Mouse (Mus musculus): ENCODE results near the gene Fgfr1op.
A peak's percentile ranks its signal among the peaks of the same experiment; 100 is the strongest.
"Not testable (repeated sequence)": the region's sequence is repeated elsewhere in the genome, so short reads cannot be mapped to it uniquely, and the experiment has no call there.

Gene Fgfr1op

DNA sequence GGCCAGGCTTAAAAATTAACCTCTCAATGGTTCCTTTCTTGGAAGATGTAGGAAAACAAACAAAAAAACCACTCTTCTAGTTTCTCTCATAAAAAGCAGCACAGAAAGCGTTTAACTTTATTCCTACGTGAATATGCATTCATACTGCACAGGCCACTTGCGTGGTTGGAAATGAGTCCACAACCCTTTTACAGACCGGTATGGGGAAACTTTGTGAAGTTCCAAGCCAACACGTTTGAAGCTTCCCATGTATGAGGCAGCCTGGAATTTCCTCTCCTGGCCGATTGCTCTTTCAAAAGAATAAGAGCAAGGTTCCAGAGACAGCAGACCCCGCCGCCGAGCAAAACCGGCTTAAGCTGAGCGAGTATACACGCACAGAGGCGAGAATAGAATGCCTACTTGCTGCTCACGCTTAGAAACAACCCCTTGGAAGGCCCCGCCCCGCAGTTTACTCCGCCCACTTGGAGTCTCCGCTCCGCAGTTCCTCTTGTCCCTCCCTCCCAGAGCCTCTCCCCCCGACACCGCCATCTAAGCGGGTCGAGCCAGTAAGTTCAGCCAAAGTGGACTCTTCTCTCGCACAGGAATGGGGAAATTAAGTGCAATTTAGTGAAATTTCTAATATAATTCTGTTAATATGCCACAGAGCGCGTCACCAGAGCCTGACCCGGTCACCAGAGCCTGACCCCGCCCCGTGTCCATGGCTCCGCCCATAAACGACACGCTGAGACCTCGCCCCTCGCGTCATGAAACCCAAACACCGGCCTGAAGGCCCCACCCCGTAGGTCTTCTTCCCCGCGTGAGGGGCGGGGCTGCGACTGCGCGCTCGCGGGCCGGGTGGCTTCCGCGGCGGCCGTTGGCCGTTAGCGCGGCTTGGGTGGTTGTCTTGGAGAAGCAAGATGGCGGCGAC lies at the start of gene Fgfr1op:
Gene Fgfr1op, plus strand, starts transcription at position 801 of the 907 bp plus-strand sequence.
- DNase-seq = peak; percentile 20 to 87

DNA sequence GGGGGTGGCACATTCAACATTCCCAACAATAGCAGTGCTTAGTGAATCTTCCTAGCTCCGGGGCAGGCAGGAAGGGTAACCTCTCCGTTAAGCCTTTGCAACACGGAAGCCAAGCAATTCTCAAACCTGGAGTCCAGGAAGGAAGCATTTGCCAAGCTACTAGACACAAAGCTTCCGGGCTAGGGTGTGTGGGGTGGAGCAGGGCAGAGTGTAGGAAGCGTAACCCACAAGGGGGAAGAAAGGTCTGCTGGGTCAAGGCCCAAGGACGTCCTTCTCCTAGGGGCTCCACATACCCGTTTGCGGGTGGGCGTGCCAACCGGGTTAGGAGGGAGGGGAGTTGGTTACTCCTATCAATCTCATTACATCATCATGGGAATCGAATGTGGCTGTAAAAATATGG lies 48.9 kb upstream of the Fgfr1op start:
- DNase-seq = not testable (repeated sequence)

DNA sequence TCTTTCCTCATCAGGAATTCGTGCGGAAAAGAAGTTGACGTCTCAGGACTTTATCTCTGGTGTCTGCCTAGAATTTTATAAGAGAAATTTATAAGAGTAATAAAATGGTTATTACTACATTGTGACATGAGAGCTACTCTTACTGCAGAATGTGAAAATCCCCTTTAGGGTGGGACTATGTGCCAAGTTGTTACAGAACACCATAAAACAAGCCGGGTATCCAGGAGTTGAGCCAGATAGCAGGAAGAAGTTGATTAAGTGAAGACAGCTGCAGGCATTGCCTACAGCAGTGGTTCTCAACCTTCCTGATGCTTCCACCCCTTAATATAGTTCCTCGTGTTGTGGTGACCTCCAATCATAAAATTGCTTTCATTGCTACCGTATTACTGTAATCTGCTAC lies 48.4 kb upstream of the Fgfr1op start:
- not testable (repeated sequence) for DNase-seq

DNA sequence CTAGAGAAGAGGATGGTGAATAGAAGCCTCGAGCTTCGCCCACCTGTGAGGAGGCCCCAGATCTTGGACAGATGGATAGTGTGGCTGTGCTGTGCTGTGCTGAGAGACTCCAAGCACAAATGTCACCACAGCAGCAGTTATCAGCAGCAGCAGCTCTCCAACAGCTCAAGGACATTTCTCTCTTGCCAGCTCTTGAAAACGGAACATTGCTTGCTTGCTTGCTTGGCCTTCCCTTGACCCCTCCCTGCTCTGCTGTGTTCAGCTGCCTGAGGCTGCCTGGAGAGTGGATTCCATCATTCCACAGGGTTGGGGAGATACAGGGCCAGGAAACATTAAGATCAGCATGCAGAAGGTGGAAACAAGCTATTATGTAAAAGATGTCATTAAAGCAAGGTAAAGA lies 42.3 kb upstream of the Fgfr1op start:
- DNase-seq = not testable (repeated sequence)

DNA sequence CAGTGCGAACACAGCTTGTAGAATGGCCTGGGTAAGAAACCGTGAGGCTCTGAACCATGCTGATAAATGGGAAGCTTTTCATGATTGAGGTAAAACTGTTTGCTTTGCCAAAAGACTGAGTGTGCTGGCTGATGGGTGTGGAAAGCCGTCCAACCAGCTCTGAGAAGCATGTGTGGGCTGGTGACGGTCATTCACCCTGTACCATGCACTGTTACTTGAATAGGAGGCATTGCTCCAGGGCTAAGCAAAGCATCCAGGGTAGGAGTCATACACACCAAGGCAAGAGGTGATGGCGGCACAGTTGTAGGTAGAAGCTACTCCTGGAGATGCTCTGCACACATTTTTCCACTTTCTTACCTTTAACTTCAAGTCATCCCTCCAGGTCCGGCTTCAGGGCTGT lies 40.7 kb upstream of the Fgfr1op start:
- not testable (repeated sequence) for DNase-seq

DNA sequence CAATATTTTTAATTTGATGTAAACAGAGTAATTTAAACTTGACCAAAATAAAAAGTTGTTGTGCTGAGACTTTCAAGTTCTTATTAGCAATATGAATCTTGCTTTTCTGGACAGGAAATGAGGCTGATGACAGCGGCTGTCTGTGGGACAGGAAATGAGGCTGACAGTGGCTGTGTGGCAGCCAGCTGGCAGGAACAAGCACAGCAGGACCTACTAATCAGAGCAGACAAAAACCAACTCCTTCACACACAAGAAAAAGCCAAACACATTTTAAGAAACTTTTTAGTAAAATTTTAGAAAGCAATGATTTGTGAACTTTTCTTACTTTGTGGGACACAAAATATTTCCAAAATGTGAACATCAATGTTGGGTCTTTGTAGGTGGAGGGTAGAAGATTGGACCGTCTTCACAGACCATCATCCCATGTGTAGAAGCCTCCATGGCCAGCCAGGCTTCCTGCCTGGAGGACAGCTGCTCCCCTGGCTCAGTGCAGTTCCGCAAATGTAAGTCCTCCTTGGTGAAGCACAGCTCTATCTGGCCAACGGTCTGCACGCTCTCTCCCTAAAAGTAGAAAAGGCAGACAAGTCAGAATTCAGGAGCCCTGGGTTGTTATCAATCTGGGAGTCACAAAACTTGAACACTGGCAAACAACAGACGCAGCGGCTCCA lies 36.8 kb upstream of the Fgfr1op start:
- not testable (repeated sequence) for DNase-seq

DNA sequence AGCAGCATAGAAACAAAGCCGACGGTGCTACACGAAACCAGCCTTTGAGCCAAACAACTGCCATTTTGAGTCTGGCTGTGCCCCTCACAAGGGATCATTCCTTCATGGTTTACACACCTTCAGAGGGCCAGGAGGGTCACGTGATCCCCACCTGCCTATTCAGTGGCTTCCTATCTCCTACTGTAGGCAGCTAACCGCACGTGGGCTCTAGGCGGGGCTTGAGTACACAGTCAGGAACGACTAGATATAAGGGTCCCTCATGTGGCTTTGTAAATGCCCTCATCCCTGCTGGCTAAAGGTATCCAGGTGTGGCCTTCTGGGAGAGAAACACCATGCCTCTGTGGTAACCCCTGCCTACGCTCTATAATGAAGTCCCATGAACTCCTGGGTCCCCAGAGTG lies 35.7 kb upstream of the Fgfr1op start:
- not testable (repeated sequence) for DNase-seq

DNA sequence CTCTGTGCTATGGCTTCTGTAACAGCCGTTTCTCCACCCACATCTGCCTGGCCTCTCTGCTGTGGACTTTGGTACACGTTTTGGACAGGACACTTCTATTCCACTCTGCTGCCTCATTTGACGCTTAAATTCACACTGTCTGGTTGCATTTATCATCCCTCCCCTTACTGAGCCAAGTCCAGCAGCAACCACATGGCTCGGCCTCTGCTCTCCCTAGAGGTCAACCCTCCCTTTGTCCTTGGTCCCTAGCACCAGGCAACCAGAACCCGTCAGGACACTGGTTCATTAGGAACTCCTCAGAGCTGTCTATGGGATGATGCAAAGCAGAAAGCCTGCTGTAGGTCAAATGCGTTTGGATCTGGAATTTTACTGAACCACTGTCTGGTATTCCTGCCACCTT lies 34.5 kb upstream of the Fgfr1op start:
- not testable (repeated sequence) for DNase-seq

DNA sequence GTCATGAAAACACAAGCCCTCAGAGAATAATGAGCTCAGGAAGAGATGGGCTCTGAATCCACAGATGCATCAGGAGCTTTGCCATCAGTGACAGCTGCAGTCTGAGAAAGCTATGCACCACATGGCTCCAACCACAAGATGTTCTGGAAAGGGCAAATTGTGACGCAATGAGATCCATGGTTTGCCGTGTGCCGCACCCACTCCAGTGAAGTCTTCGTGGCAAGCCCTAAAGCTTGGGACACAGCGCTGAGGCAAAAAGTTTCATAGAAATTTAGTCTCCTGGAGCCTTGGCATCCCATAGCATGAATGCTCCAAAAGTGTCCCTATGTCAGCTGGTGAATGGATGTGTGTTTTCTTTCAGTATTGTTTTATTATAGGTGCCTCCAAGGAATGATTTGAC lies 27.2 kb upstream of the Fgfr1op start:
- DNase-seq = not testable (repeated sequence)

DNA sequence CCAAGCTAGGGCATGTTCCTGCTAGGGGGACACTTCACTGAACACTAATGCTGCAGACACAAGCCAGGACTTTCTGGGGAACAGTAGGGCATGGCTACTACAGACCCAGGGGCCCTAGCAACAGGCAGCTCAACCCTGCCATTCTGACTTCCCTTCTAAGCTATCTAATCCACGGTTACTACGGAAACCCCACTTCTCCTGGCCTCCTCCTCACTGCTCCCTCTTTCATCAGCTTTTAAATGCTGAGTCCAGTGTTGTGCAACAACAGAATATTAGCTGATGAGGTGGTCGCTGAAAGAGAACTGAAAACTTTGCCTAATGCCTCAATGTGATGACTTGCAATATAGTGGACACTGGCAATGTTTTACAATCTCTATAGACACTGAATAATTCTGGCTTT lies 25.1 kb upstream of the Fgfr1op start:
- DNase-seq = not testable (repeated sequence)

DNA sequence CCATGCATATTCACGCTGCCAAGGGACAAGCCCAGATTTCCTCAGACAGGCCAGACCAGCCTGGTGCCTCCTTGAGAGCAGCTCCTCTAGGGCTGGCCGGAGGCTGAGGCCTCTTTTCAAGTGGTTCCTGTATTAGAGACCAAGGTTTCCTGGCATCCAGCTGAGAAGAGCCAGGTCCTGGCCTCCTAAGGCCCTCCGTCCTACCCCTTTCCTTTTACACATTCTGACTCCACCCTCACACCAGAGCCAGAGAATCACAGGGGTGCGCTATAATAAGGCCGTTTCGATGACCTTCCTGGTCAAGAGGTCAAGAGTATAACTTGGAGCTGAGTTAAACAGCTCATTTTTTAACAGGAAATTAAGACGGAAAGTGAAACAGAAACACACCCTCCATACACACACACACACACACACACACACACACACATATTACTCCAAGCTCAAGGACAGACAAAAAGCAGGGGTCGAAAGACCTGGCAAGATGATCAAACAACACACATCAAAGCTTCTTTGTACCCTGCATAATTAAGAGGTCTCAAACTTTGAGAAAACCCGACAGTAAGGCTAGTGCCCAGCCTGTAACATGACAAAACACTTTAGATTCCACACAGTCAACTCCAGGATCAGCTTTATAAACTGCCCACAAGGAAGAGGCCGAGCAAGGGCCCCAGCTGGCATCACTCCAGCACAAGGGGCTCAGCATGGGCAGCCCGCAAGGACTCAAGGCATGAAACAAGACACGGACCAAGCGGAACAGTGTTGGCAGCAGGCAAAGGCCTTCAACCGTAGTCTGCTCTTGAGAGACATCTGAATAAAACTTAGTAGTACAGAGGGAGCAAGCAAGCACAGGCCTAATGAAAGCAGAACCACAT lies 21.3 kb upstream of the Fgfr1op start:
- not testable (repeated sequence) for DNase-seq

DNA sequence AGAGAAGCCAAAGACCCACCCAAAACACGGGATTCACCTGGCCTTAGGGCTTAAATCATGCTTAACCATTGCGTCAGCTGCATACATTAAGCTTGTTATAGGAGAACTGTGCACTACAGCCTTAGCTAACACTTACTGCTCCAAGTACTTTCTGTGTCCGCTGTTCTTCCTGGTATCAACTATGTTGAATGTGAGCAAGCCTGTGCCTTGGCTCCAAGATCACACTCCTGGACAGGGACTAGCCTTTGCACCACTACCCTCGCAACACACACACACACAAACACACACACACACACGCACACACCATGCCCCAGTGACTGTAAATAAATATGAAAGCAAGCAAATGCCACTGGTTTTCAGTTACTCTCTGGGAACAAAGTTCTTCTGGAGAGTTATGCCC lies 18.4 kb upstream of the Fgfr1op start:
- not testable (repeated sequence) for DNase-seq

DNA sequence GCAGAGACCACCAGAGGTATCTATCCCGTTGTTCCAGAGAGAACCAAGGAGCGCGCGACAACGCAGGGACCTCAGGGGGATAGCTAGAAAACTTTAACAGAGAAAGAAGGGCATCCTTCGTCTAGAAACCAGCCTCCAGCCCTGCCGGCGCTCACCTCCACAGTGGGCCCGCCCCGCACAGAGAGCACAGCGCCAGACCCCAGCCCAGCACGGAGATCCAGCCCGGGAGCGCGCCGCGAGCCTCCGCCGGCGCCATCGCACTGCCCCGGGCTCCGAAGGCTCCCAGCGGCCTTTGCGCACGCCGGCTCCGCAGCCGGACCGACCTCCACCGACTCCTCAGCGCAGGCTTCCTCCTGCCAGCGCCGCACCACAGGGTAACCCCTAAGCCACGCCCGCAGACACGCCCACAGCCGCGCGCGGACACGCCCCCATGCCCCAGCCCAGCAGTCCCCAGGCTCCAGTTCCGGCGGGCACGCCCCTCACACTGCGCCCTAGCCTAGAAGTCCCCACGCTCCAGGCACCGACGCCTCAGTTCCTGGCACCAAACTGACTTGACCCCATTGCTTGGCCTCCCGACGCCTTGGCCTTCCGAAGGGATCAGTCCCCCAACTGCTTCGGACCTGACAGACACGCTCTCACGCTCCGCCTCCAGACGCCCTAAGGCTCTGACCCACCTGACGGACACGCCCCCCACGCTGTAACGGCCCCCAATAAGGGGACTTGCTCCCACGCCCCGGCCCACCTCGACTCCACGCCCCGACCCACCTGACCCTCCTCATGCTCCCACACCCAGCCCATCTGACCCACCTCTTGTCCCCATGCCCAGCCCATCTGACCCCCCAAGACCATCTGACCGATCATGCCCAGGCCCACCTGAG lies 17.6 kb upstream of the Fgfr1op start, which contains the start of the genes Gm49673 and Rnaset2a:
Gene Gm49673, minus strand, starts transcription at position 350 of the 878 bp plus-strand sequence.
Gene Rnaset2a, minus strand, starts transcription at position 659 of the 878 bp plus-strand sequence.
- peak; percentile 31 to 43 for DNase-seq

DNA sequence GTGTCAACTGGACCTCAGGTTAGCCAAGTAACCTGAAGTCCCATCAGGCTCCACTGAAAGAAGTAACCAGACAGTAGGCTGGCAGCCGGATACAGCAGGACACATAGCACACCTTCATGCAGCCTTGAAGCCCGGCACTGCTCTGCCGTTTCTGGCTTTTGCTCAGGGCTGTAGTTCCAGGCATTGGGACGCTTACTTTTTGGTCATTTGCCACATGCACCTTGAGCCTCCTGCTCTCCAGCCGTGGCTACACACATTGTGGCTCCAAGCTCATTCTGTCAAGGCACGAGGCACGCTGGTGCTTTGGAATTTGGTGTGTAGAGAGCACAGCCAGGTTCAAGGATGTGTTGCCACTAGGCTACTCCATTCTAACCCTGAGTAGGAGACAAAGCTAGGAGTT lies 10.3 kb upstream of the Fgfr1op start:
- not testable (repeated sequence) for DNase-seq

DNA sequence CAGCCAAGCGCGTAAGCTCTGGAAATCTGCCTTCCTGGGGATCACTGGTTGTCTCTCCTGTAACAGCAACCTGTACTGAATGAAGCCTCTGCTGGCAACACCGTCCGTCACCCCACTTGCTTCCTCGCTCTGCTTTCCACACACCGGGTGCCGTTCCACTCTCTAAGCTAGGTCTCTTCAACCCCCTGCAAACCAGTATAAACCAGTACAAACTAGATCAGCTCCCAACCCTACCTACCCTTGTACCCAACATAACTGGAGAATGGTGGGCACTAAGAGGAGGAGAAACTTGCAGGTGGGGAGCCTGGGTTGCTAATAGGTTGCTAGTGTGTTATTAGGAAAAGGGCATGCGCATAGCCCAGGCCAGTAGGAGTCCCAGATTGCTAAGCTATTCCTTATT lies 9.3 kb upstream of the Fgfr1op start:
- DNase-seq = not testable (repeated sequence)

DNA sequence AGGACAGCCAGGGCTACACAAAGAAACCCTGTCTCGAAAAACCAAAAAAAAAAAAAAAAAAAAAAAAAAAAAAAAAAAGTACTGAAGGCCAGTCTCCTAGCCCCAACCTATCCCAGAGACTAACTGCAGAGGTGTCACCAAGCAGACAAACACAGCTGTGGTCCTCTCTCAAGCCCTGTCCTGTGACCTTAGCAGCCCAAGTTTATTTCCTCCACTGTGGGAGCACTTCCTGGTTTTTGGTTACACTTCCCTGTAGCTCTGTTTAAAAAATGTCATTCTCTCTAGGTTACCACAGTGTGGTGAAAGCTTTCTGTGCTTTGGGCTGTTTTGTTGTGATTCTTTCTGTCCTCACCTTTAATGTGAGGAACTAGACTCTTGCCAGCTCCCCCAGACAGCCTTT lies 6.7 kb upstream of the Fgfr1op start:
- not testable (repeated sequence) for DNase-seq

DNA sequence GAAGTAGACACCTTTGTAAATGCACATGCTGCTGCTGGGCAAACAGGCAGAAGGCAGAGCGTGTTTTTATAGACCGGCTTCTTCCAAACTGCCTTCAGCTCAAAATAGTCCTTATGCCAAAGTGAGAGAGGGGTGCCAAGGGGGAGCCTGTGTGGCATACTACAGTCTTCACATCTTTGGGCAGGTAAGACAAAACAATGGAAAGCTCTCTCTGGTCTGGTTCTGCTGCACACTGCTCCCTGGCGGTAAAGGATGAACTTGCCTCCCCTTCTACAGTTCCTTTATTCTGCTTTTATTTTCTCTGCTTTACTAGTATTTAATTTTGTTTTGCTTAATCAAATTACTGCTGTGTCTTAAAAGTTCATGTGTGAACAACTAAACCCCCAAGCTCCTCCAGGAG lies 4.3 kb upstream of the Fgfr1op start:
- peak; percentile 41 to 70 for DNase-seq

DNA sequence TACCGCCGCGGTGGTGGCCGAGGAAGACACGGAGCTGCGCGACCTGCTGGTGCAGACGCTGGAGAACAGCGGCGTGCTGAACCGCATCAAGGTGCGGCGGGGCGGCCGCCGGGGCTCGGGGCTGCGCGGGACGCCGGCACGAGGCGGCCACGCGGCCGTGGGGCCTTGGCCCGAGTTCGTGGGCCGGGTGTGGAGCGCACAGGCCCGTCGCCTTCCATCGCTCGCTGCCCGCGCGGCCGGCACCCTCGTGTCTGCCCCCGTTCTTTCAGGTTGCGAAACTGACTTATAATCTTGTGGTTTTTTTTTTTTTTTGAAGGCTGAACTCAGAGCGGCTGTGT lies 276 bp downstream of the Fgfr1op start:
- peak; percentile 55 to 74 for DNase-seq

DNA sequence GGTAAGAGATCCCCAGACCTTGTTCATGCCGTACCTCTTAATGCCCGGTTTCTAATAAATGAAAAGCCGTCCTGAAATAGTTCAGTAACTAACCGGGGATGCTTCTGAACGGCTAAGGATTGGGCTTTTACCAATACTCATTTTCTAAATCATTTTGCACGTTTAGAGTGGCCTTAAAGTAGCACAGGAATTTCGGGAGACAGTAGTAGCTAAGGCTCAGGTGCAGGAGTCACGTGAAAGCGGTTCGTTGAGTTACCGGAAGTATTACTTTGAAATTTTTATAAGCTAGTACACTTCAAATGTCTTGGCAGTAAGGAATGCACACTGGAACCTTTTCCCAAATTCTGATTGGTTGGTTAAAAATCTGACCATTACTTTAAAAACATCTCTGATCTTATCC lies 676 bp downstream of the Fgfr1op start:
- not testable (repeated sequence) for DNase-seq

DNA sequence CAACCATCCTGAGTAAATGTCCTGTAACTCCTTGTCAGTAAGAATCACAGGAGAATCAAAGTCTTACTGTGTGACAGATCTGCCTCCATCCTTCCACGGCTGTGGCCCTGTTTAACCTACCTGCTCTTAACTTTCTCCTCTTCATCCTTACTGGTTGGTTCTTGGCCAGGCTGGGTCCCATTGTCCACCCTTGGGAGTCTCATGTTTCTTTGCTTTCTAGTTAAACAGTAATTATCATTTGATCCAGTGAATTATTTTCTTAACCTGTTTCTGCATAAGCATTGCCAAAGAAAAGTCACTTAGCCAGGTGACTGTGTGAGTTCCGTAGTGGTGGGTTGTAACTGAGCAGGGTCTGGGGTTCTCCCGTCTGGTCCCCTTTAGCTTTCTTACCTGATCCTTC lies 1.2 kb downstream of the Fgfr1op start:
- not testable (repeated sequence) for DNase-seq

DNA sequence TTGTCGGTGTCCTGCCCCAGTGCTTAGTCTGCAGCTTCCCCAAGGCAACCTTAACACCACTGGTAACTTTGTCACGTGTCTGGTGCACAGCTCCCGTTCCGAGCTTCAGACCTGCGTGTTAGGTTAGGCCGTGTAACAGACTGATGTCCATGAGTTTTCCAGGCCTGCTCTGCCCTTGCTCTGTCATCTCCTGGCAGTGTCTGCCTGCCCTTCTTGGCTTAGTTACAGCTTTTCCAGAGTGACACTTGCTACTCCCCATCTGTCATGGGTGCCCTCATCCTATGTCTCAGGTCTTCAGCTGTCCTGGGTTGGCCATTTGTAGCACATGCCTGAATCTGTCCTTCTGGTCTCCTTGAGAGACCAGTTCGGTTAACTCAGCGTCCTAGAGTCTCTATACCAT lies 2.1 kb downstream of the Fgfr1op start:
- peak; percentile 48 to 49 for DNase-seq

DNA sequence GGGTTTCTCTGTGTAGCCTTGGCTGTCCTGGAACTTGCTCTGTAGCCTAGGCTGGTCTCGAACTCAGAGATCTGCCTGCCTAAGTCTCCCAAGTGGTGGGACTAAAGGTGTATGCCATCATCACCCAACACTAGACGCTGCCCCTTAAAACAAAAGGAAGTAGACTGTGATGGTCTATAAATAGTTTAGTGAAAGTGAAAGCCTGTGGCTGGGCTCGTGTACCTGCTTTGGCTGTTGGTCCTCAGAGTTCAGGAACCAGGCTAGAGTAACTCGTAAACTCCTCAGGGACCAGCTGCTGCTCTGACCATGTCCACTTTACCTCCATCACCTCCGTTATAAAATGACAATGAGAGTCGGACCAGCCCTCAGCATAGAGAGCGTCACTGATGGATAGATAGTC lies 5.0 kb downstream of the Fgfr1op start:
- DNase-seq = no peak

Measured in cerebellum, postnatal 25 days (tissue).